Comparison of ENCODE assay signal across 25 mouse cellular contexts in the genomic region with DNA sequence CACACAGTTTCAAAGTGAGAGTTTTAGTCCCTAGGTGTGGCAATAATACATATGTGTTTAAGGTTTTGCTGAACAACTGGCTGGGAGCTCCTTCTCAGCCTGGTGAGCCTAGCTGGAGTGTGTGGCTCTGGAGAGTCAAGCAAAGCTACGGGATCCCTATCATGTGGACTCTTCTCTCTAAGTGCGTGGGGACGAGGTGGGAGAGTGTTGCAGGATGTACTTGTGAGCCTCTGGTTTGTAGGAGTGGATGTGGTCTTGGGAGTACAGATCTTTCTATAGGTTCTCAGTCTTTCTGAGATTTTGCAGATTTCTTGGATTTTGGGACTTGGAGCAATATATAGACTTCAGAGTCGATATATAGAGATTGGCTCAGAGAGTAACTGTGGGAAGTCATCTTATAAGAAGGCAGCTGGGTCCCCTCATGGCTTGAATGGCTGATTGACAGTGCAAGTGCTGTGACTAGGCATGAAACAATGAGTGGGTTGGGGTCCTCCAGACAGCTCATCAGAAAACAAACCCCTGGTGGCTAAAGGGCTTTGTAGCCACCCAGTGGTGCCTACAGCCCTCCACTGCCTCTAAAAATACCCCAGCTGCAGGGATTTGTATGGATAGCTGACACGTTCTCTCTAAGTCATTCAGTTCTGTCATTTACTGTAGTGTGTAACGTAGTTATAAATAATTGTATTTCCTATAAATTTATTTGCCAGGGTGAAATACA.
A peak's percentile ranks its signal among the peaks of the same experiment; 100 is the strongest.
DNase-seq lines count a peak whose midpoint lies in the region; ATAC-seq lines count a peak whose summit lies in the region.
"Had no signal": no experiment of that assay in that cellular context is flagged by ENCODE, and none has a peak within 500 bp of the region (broad histone marks: within the 10 kb centered on the region; RNA-seq: fewer than 3 reads in every experiment).

No protein-coding gene starts in this region.

- WGBS in hindbrain, embryonic 12.5 days: 69% methylated on average over 6 of the region's 6 CpGs
- 66% methylated on average over 6 of the region's 6 CpGs for WGBS in hindbrain, embryonic 14.5 days

- no peaks in the 10 kb centered on the region for H3K9me3 ChIP-seq in hindbrain, embryonic 12.5 days (replicated peaks)
- no peaks in the 10 kb centered on the region for H3K9me3 ChIP-seq in hindbrain, embryonic 14.5 days (ENCODE audit: control insufficient read depth, low read length)
- H3K9me3 ChIP-seq: embryonic facial prominence, embryonic 15.5 days had no signal

- ATAC-seq in frontal cortex, adult (ENCODE audit: low TSS enrichment): peak; percentile 90
- 0 out of 2 replicates have a peak, but pooled peaks have one; percentile 58 for ATAC-seq in hindbrain, embryonic 12.5 days (ENCODE audit: low FRiP score)
- ATAC-seq in hindbrain, embryonic 14.5 days (ENCODE audit: low FRiP score): no peak
- ATAC-seq: forebrain, embryonic 14.5 days; forebrain, postnatal 0 days; intestine, postnatal 0 days; Patski had no signal

- H3K4me1 ChIP-seq in hindbrain, embryonic 12.5 days: peaks cover 8% of the 10 kb centered on the region
- 0 out of 2 replicates have a peak, but pooled peaks cover 6% of the 10 kb centered on the region for H3K4me1 ChIP-seq in hindbrain, embryonic 14.5 days (replicated peaks; ENCODE audit: control insufficient read depth, insufficient read depth, low read length)
- H3K4me1 ChIP-seq: embryonic facial prominence, embryonic 15.5 days had no signal

- no peaks in the 10 kb centered on the region for H3K36me3 ChIP-seq in hindbrain, embryonic 12.5 days
- no peaks in the 10 kb centered on the region for H3K36me3 ChIP-seq in hindbrain, embryonic 14.5 days (replicated peaks; ENCODE audit: control insufficient read depth, insufficient read depth)
- H3K36me3 ChIP-seq: embryonic facial prominence, embryonic 15.5 days; G1E had no signal

- no peak overlapping the region for H3K4me3 ChIP-seq in hindbrain, embryonic 12.5 days
- no peak overlapping the region for H3K4me3 ChIP-seq in hindbrain, embryonic 14.5 days (replicated peaks; ENCODE audit: low read length)
- H3K4me3 ChIP-seq: embryonic facial prominence, embryonic 15.5 days had no signal

- DNase-seq in frontal cortex, postnatal 14 days (ENCODE audit: low spot score in 2 of 2): no peak
- no peak for DNase-seq in hindbrain, embryonic 14.5 days (ENCODE audit: low spot score)
- peak; percentile 5 for DNase-seq in right cerebral cortex, adult 18-20 months
- DNase-seq in right cerebral cortex, postnatal 4 days: no peak
- DNase-seq in cerebellum, postnatal 10 days: no peak
- DNase-seq: adrenal gland, postnatal 10 days; adrenal gland, postnatal 36 days; B cell, adult 2 months; cerebellum, adult 11 months; cerebellum, adult 2 months; cerebellum, adult 9-11 months; cerebellum, postnatal 36 days; embryo, embryonic 11 days; forebrain, postnatal 0 days; gastrocnemius, postnatal 10 days; heart, adult 11 months had no signal

- no peak overlapping the region for H3K4me2 ChIP-seq in hindbrain, embryonic 12.5 days (replicated peaks)
- H3K4me2 ChIP-seq in hindbrain, embryonic 14.5 days (replicated peaks): no peak overlapping the region
- H3K4me2 ChIP-seq: embryonic facial prominence, embryonic 15.5 days; heart, embryonic 11.5 days had no signal

- no peak overlapping the region for H3K9ac ChIP-seq in hindbrain, embryonic 12.5 days
- no peak overlapping the region for H3K9ac ChIP-seq in hindbrain, embryonic 14.5 days
- H3K9ac ChIP-seq: embryonic facial prominence, embryonic 15.5 days; forebrain, postnatal 0 days had no signal

- no peak overlapping the region for H3K27ac ChIP-seq in hindbrain, embryonic 12.5 days
- H3K27ac ChIP-seq in hindbrain, embryonic 14.5 days: no peak overlapping the region
- H3K27ac ChIP-seq: embryonic facial prominence, embryonic 15.5 days had no signal

- no peaks in the 10 kb centered on the region for H3K27me3 ChIP-seq in hindbrain, embryonic 12.5 days
- H3K27me3 ChIP-seq in hindbrain, embryonic 14.5 days (ENCODE audit: control insufficient read depth, insufficient read depth, low read length): no peaks in the 10 kb centered on the region
- H3K27me3 ChIP-seq: CH12.LX; embryonic facial prominence, embryonic 15.5 days; Patski had no signal
